Mouse (Mus musculus): Measurements from ENCODE around the gene Tet3.

The Tet3 gene

GRCm38 (mm10) chr6:83325525-83326393 lies 133.1 kb downstream of the Tet3 start, which contains the start of the genes Mthfd2 and Mob1a:
TSS of gene Mthfd2 (minus strand) at chr6:83325908.
TSS of gene Mob1a (plus strand) at chr6:83326016.
- DNase-seq (ENCODE audit: low read depth, low spot score) = peak; percentile 96

DNA sequence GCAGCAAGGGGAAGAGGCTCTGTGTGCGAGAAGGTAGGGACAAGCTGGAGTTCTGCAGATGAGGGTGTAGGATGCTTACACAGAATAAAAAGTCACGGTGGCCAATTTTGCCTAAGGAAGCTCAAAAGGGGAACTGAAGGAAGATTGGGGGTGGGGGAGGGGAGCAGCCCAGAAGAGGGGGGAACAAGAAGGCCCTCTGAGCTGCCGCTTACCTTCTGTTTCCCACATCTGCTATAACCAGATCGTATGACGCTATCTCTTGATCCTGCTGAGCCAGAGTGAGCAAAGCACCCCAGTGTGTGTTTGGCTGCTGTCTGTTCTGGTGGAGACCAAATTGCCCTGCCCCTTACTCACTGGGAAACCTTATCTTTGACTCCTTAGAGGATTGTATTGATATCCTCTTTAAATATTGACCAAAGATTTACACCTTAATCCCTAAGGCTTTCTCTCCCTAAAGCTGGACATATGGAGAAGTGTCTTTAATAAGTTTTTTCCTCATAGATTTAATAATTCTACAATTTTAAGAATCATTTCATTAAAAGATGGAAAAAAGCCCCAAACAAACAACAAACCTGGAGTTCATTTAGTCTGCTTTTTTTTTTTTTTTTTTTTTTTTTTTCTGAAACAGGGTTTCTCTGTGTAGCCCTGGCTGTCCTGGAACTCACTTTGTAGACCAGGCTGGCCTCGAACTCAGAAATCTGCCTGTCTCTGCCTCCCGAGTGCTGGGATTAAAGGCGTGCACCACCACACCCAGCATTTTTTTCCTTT lies 135.0 kb downstream of the Tet3 start:
- no peak for DNase-seq (ENCODE audit: low read depth, low spot score)

DNA sequence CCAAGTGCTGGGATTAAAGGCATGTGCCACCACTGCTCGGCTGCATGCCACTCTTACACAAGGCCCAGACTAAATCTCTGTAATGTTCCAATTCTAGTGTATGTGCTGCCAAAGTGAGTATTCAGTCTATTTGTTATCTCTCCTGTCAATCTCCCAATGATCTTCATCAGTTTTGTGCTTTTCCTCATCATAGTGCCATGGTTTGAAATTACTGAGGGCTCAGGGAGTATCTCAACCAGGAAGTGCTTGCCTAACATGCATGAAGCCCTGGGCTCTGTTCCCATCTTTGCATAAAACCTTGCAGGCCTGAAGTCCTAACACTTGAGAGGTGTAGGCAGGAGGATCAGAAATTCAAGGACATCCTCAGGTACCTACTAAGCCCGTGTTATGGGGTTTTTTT lies 136.1 kb downstream of the Tet3 start:
- DNase-seq (ENCODE audit: low read depth, low spot score) = no peak

DNA sequence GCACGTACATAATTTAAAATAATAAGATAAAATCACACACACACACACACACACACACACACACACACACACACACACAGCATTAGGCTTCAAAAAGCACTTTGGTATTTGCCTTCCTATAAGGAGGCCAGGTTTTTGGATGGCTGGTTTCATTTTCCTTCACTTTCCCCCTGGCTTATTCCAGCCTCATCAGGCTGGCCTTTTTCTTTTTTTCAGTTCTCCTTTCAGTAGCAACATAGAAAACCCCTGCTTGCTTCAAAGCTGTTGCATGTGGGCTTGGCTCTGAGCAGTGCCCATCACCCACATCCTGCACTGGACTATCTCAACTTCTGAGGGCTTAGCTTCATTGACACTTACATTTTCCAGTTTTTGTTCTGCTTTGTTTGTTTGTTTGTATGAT lies 137.0 kb downstream of the Tet3 start:
- DNase-seq (ENCODE audit: low read depth, low spot score) = no peak

DNA sequence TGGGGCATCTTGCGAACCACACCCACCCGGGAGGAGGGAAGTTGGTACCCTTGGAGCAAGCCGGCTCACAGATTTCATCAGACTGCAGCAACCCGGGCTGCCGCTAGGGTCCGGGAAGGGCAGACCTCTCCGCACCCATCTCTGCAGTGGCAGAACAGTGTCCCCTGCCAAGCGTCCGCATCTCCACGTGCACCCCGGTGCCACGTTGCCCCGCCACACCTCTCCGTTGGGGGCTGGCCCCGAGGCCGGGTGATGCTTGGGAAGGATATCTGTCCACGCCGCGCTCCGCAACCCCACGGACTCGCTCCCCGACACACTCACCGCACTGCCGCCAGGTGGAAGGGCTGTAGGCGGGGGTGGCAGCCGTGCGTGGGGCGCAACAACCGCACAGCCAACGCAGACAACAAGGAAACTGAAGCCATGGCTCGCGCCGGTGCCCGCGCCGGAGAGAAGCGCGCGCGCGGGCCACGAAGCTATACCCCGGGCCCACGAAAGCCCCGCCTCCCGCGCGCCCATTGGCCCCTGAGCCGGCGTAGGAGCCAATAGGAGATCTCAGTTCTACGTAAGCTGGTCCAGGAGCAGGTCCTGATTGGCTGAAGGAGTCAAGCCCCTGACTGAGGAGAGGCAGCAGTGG lies 141.7 kb downstream of the Tet3 start:
- peak; percentile 92 for DNase-seq (ENCODE audit: low read depth, low spot score)

- peak; percentile 60 for DNase-seq (ENCODE audit: low read depth, low spot score)
Measured at GRCm38 (mm10) chr6:83316022-83316421, 142.9 kb downstream of the Tet3 start.

DNA sequence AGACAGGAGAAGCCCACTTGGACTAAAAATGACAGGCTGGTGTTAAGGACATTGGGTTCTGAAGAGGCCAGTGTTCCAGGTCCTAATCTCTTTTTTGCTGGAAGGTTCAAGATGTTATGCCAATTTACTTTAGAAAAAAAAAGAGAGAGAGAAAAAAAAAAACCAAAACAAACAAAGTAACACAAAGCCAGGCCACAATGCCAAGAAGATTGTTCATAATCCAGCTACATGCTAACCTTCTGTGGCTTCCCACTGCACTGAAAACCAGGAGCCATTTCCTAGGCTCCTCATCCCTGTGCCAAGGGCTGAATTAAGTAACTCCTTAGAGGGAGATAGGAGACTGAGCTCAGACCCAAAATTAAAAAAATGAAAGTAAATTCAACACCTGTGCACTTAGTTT lies 143.6 kb downstream of the Tet3 start:
- DNase-seq (ENCODE audit: low read depth, low spot score) = no peak

- no peak for DNase-seq (ENCODE audit: low read depth, low spot score)
Measured at GRCm38 (mm10) chr6:83312514-83312913, 146.4 kb downstream of the Tet3 start.
